Mouse (Mus musculus) megakaryocyte, adult 5-6 weeks (primary cell): ENCODE data around the gene Gsta1. TPM values are rescaled to one million over a fixed set of nuclear protein-coding genes. Genes with fewer than 3 reads are reported as not detected.
"Not testable (repeated sequence)": the region's sequence is repeated elsewhere in the genome, so short reads cannot be mapped to it uniquely, and the experiment has no call there.

ENCODE experiments used
- ATAC-seq: 2 replicates; pipeline ENCODE4 v1.8.0; 2016; ENCODE audit warnings: mild to moderate bottlenecking, inconsistent platforms; ENCODE audit not compliant: poor library complexity, severe bottlenecking
- total RNA-seq, 2 experiments: library from RNA; stranded (forward) in 1 of 2; stranded (reverse) in 1 of 2; fragments of 153-499, 151-499 nt in 1 of 2; fragments of 221-1000, 200-1000 nt in 1 of 2; gene quantifications; 2 replicates each; pipeline versions ENCODE4 v1.2.3 to v1.2.4; 2015 to 2017

Gsta1 gene
- total RNA-seq (2015): not detected in 2 replicates
- total RNA-seq (2017): not detected in 2 replicates

DNA sequence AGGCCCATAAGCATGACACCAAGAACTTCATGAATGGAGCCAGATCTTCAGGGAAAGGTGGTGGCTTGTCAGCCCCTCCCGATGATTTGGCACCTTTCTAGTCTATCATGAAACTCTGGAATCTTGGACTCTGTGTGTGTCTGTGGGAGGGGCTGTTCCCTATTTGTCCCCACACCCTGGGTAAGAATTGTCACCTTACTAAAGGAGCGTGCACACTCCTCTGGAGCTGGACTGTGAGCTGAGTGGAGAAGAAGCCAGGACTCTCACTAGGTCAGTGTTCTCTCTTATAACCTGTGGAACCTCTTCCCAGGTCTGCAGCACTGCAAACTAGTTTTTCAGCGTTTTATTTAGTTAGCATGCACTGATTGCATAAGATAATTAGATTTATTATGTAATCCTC lies at the start of gene Gsta1:
Gene Gsta1 (plus strand): TSS at position 196 of the 400 bp plus-strand sequence.
- ATAC-seq: not testable (repeated sequence)

DNA sequence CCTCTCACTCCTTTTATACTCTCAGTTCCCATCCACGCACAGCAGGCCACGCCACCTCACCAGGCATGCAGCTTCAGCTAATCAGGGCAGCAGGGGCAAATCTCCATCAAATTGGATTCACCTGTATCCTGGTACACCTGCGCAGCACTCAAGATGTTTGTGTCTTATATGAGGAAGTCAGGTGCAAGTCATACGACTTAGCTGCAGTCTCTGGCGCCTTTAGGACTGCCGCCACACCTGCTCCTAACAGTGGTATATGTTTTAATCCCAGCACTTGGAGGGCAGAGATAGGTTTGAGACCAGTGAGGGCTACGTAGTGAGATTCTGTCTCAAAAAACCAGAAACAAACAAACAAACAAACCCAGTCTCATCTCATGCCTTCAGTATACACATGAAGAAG lies 48.0 kb upstream of the Gsta1 start, which contains the start of gene Gsta4:
Gene Gsta4 (plus strand): TSS at position 301 of the 400 bp plus-strand sequence.
- not testable (repeated sequence) for ATAC-seq

DNA sequence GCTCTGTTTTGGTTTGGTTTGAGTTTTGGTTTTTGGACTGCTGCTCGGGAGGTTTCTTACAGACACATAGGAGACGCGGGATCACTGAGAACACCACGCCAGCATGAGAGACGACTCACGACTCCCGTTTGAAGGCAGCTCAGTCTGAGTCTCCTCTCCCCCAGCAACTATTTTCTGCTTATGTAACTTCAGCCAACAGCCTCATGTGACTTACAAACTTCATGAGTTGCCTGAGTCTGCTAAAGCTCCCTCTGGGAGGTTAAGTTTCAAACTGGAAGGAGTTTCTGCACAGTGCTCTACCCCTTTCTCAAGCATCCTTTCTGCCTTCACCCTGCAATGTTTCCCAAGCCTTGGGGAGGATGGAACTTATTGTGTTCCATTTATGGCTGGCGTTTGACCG lies 44.8 kb upstream of the Gsta1 start:
- ATAC-seq: no peak

GRCm38 (mm10) chr9:78188910-78189309 lies 41.5 kb upstream of the Gsta1 start:
- ATAC-seq: no peak

DNA sequence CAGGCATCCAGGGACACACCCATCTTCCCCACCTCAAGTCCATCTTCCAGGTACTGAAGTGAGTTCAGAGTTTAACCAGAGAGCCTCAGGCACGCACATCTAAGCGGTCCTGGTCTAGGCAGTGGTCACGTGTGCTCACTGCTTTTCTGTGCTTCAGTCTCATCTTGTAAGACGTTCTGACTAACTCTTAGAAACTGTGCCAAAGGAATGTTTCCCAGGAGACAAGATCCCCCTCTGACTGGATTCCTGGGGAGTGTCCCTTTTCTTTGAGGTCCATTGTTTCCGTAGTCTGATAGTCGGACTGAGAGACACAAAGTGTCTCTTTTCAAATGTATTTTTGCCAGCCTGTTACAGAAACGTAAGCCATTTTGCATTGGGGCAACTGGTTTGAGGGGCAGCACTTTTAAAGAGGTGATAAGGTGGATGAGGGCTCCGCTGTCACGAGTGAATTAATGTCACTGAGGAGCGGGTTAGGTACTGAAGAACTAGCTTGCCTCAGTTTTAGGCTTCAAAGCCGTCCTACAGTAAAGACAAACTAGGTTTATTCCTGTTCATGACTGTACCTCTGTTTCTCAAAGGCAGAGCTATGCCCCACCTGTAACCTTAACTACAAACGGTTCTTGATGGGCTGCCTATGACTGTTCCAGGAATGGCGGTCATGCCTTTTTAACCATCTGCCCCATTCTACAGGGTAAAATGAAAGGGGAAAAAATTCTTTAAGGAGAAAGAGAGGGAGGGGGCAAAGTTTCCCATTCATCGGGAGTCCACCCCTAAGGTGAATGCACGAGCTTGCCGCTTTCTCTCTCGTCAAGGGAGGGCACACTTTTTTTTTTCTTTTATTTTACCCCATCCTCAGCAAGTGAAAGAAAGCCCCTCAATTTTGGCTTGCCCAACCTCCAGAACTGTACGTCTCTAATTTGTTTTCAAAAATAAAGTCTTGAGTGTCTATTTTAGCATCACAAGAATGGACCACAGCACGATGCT lies 39.5 kb upstream of the Gsta1 start:
- ATAC-seq: no peak

GRCm38 (mm10) chr9:78191736-78192135 lies 38.7 kb upstream of the Gsta1 start:
- peak; percentile 73 for ATAC-seq

GRCm38 (mm10) chr9:78193902-78194597 lies 36.4 kb upstream of the Gsta1 start:
- peak; percentile 84 for ATAC-seq

DNA sequence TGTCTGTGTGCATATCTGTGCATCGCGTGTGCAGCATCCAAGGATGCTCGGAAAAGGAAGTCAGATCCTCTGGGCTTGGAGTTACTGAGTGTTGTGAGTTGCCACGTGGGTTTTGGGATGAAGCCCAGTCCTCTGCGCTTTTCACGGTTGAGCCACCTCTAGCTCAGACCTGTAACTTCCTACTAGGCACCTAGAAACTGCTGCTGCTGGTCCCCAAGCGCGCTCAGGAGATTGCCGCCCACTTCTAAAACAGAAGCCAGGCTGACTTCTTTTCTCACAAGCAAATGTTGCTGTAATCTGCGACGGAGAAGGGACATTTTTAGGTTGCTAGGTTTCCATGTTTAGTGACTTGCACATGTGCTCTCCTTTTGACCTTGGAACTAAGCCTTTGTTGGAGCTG lies 35.4 kb upstream of the Gsta1 start:
- no peak for ATAC-seq

GRCm38 (mm10) chr9:78197801-78198200 lies 32.7 kb upstream of the Gsta1 start:
- no peak for ATAC-seq

- no peak for ATAC-seq
Observed at GRCm38 (mm10) chr9:78204194-78204593, 26.3 kb upstream of the Gsta1 start.

- ATAC-seq: no peak
Observed at GRCm38 (mm10) chr9:78208956-78209355, 21.5 kb upstream of the Gsta1 start.

DNA sequence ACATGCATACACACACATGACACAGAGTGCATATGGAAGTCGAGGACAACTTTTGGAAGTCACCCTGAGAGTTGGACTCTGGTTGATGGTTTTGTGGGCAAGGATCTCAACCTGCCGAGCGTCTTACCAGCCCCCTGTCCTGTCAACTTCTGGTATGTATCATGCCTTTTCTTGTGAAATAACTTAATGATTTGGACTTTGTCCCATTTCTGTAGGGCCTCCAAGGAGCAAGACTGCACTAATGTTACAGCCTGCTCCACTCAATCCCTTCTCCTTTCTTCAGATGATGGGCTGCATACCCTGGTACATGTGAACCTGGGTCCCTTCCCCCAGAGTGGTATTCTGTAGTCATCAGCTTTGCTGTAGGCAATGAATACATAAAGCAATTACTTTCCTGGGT lies 20.4 kb upstream of the Gsta1 start:
- no peak for ATAC-seq

DNA sequence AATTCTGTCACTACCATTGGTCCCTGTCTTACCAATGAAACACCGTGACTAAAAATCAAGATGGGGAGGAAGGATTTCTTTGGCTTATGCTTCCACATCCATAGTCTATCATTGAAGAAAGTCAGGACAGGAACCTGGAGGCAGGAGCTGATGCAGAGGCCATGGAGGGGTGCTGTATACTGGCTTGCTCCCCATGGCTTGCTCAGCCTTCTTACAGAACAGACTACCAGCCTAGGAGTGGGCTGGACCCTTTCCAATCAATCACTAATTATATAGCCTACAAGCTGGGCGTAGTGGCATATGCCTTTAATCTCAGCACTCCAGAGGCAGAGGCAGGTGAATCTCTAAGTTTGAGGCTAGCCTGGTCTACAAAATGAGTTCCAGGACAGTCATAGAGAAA lies 19.6 kb upstream of the Gsta1 start:
- no peak for ATAC-seq

DNA sequence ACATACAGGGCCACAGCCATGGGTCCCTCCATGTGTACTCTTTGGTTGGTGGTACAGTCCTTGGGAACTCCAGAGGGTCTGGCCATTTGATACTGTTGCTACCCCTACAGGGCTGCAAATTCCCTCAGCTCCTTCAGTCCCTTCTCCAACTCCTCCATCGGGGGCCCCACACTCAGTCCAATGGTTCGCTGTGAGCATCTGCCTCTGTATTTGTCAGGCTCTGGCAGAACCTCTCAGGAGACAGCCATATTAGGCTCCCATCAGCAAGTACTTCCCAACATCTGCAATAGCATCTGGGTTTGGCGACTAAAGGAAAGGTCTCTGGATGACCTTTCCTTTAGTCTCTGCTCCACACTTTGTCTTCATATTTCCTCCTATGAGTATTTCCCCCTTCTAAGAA lies 18.9 kb upstream of the Gsta1 start:
- ATAC-seq: no peak

GRCm38 (mm10) chr9:78212341-78213049 lies 18.0 kb upstream of the Gsta1 start:
- ATAC-seq: no peak

GRCm38 (mm10) chr9:78217074-78217473 lies 13.4 kb upstream of the Gsta1 start:
- no peak for ATAC-seq

- ATAC-seq: no peak
Observed at GRCm38 (mm10) chr9:78222616-78223015, 7.8 kb upstream of the Gsta1 start.

- no peak for ATAC-seq
Observed at GRCm38 (mm10) chr9:78223221-78223902, 7.1 kb upstream of the Gsta1 start.

DNA sequence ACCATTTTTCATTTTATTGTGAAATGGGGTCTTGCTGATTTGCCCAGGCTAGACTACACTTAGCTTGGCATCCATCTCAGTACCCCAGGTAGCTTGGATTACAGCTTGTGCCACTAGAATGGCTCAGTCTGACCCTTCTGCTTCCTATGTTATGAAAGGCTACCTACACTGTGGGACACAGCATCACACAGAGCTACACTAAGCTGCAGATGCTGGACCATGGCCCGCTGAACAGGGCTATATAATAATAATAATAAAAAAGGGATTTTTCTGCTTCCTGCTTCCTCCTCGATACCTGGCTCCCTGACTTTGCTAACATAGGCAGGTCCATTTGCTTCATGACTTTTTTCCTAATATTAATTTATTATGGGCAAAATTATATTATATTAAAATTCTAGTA lies 6.0 kb upstream of the Gsta1 start:
- no peak for ATAC-seq

GRCm38 (mm10) chr9:78225304-78225703 lies 5.2 kb upstream of the Gsta1 start:
- peak; percentile 75 for ATAC-seq

- peak; percentile 69 for ATAC-seq
Observed at GRCm38 (mm10) chr9:78228122-78228521, 2.3 kb upstream of the Gsta1 start.
